Mouse (Mus musculus): ENCODE results near the gene Tcf15. TPM values are rescaled to one million over a fixed set of nuclear protein-coding genes. Genes with fewer than 3 reads are reported as not detected.

Tcf15 gene
- polyA plus RNA-seq (2012; rRNA removed): 0.12 and 0.19 TPM in 2 replicates

DNA sequence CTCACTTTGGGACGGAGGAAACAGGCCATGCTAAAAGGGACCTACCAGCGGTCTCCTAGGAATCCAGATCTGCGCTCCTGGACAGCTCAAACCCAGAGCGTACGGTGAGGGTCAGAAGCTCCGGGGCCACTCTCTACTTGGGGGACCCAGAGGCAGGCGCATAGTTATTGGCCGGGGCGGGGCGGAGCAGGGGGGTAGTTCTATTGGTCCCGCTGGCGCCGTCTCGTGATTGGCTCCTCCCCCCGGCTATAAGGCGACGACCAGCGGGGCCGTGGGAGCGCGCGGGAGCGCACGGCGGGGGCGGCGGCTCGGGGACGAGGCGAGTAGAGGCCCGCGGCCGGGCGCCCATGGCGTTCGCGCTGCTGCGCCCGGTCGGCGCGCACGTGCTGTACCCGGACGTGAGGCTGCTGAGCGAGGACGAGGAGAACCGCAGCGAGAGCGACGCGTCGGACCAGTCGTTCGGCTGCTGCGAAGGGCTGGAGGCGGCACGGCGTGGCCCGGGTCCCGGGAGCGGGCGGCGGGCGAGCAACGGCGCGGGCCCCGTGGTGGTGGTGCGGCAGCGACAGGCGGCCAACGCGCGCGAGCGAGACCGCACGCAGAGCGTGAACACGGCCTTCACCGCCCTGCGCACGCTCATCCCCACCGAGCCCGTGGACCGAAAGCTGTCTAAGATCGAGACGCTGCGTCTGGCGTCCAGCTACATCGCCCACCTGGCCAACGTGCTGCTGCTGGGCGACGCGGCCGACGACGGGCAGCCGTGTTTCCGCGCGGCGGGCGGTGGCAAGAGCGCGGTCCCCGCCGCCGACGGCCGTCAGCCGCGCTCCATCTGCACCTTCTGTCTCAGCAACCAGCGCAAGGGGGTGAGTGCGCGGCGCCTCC is at the start of gene Tcf15:
Gene Tcf15, plus strand, starts transcription at position 283 of the 879 bp plus-strand sequence.

DNA sequence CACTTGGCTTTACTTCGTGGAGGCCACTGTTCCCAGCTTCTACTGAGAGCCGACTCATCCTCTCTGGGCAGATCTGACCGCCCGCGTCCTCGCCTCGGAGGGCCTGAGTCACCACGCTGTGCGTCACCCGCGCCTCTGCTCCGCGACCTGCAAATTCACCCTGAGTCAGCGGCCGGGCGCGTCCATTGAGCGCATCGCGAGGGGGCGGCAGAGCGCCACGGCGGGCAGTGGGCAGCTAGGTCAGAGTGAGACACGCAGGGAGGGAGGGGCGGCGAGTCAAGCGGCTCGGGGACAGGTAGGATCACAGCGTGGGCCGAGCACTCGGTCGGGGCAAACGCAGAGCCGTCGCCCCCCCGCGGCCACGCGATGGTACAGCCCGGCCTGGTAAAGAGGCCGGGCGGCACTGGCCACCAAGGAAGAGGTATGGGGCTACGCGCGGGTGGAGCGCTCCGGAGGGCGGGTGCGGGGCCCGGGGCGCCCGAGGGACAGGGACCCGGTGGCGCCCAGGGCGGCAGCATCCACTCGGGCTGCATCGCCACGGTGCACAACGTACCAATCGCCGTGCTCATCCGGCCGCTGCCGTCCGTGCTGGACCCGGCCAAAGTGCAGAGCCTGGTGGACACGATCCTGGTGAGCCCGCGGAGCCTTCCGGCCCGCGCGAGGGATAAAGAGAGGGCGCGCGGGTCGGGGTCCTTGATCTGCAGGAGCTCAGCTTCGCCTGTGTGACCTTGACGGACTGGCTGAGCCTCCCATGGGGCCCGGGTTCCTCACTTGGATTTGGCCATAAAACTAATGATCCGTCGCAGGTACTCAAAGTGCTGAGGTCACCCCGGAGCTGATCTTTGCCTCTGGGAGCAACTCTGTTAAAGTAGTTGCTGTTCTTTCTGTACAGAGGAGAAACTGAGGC is 37.8 kb upstream of the Tcf15 start, which contains the start of gene Srxn1:
Gene Srxn1, plus strand, starts transcription at position 199 of the 907 bp plus-strand sequence.

Other genes with a start within 250 kb of the Tcf15 start
- gene Angpt4, start 232.4 kb upstream of the Tcf15 start, polyA plus RNA-seq (2012; rRNA removed): 0.14 and 0.19 TPM in 2 replicates
- gene Fam110a, start 163.3 kb upstream of the Tcf15 start, polyA plus RNA-seq (2012; rRNA removed): 4.7 and 4.8 TPM in 2 replicates
- gene Slc52a3, start 147.1 kb upstream of the Tcf15 start, polyA plus RNA-seq (2012; rRNA removed): 0.37 TPM in 2 replicates
- gene Scrt2, start 62.0 kb upstream of the Tcf15 start, polyA plus RNA-seq (2012; rRNA removed): not detected in 2 replicates
- 4.2 and 9.5 TPM in 2 replicates for gene Srxn1, start 38.0 kb upstream of the Tcf15 start, polyA plus RNA-seq (2012; rRNA removed)
- 21.7 TPM in 2 replicates for gene Csnk2a1, start 83.3 kb downstream of the Tcf15 start, polyA plus RNA-seq (2012; rRNA removed)
- gene Tbc1d20, start 150.3 kb downstream of the Tcf15 start, polyA plus RNA-seq (2012; rRNA removed): 11.9 and 12.3 TPM in 2 replicates
- 43.3 and 47.3 TPM in 2 replicates for gene Rbck1, start 189.1 kb downstream of the Tcf15 start, polyA plus RNA-seq (2012; rRNA removed)
- gene Trib3, start 200.5 kb downstream of the Tcf15 start, polyA plus RNA-seq (2012; rRNA removed): 2.0 and 2.2 TPM in 2 replicates
- gene Nrsn2, start 233.1 kb downstream of the Tcf15 start, polyA plus RNA-seq (2012; rRNA removed): not detected in 2 replicates

Data from liver, embryonic 18 days (tissue).